Mouse (Mus musculus) myocyte (in vitro differentiated cells): ENCODE data around the gene Rap2b. TPM values are rescaled to one million over a fixed set of nuclear protein-coding genes. Genes with fewer than 3 reads are reported as not detected.

Experiments
- H3K27me3 ChIP-seq: one replicate; pipeline ENCODE4 v1.6.1; 2011; ENCODE audit not compliant: control insufficient read depth, insufficient read depth, insufficient read length
- H3K36me3 ChIP-seq: one replicate; pipeline ENCODE4 v1.6.1; 2011; ENCODE audit not compliant: control insufficient read depth, insufficient read depth
- H3K4me2 ChIP-seq: one replicate; pipeline ENCODE4 v1.6.1; 2011; ENCODE audit warnings: low read depth, control low read depth
- H3K4me3 ChIP-seq: one replicate; pipeline ENCODE4 v1.5.1; 2011; ENCODE audit warnings: mild to moderate bottlenecking, control low read depth, moderate library complexity
- H3K79me2 ChIP-seq: one replicate; pipeline ENCODE4 v1.6.1; 2011; ENCODE audit not compliant: control insufficient read depth, insufficient read depth
- H3ac ChIP-seq: one replicate; pipeline ENCODE4 v1.6.1; 2011; ENCODE audit not compliant: control insufficient read depth, insufficient read length
- CEBPB ChIP-seq: IDR thresholded peaks from 2 replicates; pipeline ENCODE4 v1.6.1; 2011; ENCODE audit warnings: mild to moderate bottlenecking, moderate library complexity; ENCODE audit not compliant: poor library complexity, insufficient read depth, severe bottlenecking
- E2F4 ChIP-seq: IDR thresholded peaks from one replicate; pipeline ENCODE4 v1.6.1; 2011; ENCODE audit warnings: mild to moderate bottlenecking, control low read depth, moderate library complexity; ENCODE audit not compliant: insufficient read depth
- MAX ChIP-seq: IDR thresholded peaks from one replicate; pipeline ENCODE4 v1.6.1; 2011; ENCODE audit warnings: low read depth, mild to moderate bottlenecking, control low read depth
- MYOD1 ChIP-seq, 3 experiments: IDR thresholded peaks; one replicate each; pipeline ENCODE4 v1.6.1; 2011; ENCODE audit warnings: control low read depth in 2 of 3, low read depth in 2 of 3, mild to moderate bottlenecking in 2 of 3, moderate library complexity in 1 of 3; ENCODE audit not compliant: insufficient read length in 2 of 3, control insufficient read depth in 1 of 3
- MYOG ChIP-seq, 3 experiments: IDR thresholded peaks; one replicate each; pipeline ENCODE4 v1.6.1; 2011; ENCODE audit warnings: control low read depth in 2 of 3, low read depth in 2 of 3, mild to moderate bottlenecking in 2 of 3; ENCODE audit not compliant: insufficient read length in 2 of 3, control insufficient read depth in 1 of 3, insufficient read depth in 1 of 3
- POLR2A ChIP-seq: IDR thresholded peaks from one replicate; pipeline ENCODE4 v1.6.1; 2011; ENCODE audit warnings: low read depth, mild to moderate bottlenecking, control low read depth, moderate library complexity; ENCODE audit not compliant: insufficient read length
- POLR2AphosphoS2 ChIP-seq: IDR thresholded peaks from one replicate; pipeline ENCODE4 v1.6.1; 2011; ENCODE audit warnings: low read depth, control low read depth; ENCODE audit not compliant: insufficient read length
- REST ChIP-seq: IDR thresholded peaks from one replicate; pipeline ENCODE4 v1.6.1; 2011; ENCODE audit warnings: mild to moderate bottlenecking, control low read depth, moderate library complexity; ENCODE audit not compliant: insufficient read depth, insufficient read length
- SRF ChIP-seq: IDR thresholded peaks from one replicate; pipeline ENCODE4 v1.6.1; 2011; ENCODE audit warnings: low read depth; ENCODE audit not compliant: control insufficient read depth, insufficient read length
- TCF12 ChIP-seq: IDR thresholded peaks from one replicate; pipeline ENCODE4 v1.6.1; 2011; ENCODE audit warnings: mild to moderate bottlenecking, control low read depth; ENCODE audit not compliant: poor library complexity, insufficient read depth, severe bottlenecking
- TCF3 ChIP-seq: IDR thresholded peaks from one replicate; pipeline ENCODE4 v1.6.1; 2011; ENCODE audit warnings: low read depth, control low read depth; ENCODE audit not compliant: insufficient read length
- USF1 ChIP-seq: IDR thresholded peaks from one replicate; pipeline ENCODE4 v1.6.1; 2011; ENCODE audit warnings: low read depth, mild to moderate bottlenecking, control low read depth, moderate library complexity
- polyA plus RNA-seq: library from polyadenylated mRNA; unstranded; fragments of >200 nt; fragmentation: generic; extraction: Trizol; gene quantifications from one replicate; pipeline ENCODE4 v1.2.1, GENCODE M21; 2012; ENCODE audit warnings: missing spikeins

The Rap2b gene
- polyA plus RNA-seq, 1 experiment = 4.2 TPM

DNA sequence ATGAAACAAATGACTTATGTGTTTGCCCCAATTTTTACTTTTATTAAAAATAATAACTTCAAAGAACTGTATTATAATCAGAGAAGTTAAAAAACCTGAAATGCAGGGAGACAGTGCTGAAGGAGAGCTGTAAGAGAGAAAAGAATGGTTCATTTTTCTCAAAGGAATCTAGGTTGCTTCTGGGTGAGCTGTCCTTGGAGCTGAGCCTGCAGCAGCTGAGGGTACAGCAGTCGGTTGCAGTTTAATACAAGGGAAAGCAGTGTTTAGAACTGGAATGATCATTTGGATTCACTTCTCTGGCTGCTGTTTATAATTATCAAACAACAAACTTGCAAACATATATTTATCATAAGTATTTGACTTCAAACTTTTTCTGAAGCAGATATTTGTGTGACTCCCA, 12.0 kb upstream of the Rap2b start:
- no peaks in the 10 kb centered on the region for H3K36me3 ChIP-seq
- no peaks in the 10 kb centered on the region for H3K27me3 ChIP-seq
- TF ChIP-seq REST (no peak), CEBPB (no peak), SRF (no peak), USF1 (no peak), POLR2A (no peak), TCF3 (no peak), MYOG (IDR thresholded peaks at IDR 0.05; ENCODE audit: control insufficient read depth in 1 of 3, insufficient read depth in 1 of 3, insufficient read length in 2 of 3, low read depth in 2 of 3) (no peak), MYOD1 (IDR thresholded peaks at IDR 0.05; ENCODE audit: control insufficient read depth in 1 of 3, insufficient read length in 2 of 3, low read depth in 2 of 3) (no peak), E2F4 (no peak), MAX (no peak), POLR2AphosphoS2 (no peak), TCF12 (no peak)
- H3K79me2 ChIP-seq = no peaks in the 10 kb centered on the region
- no peak overlapping the region for H3K4me3 ChIP-seq
- no peak overlapping the region for H3K4me2 ChIP-seq
- H3ac ChIP-seq = no peak overlapping the region

DNA sequence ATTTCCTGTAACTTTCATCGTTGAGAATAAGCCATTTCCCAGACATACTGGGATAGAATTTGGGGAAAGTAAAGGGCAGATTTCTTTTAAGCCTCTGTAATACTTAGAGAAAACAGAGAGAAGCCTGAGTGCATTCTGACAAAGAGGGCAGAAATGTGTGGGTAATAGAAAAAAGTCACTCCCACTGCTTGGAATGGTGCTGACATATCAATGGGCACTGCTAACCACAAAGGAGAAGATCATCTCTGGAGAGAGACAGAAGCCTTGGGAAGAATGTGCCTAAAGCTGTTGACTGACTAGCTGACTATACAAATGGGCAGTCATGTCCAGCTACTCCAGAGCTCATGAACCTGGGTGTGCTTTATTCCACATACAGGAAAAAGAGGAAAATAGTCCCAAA, 6.0 kb upstream of the Rap2b start:
- no peak overlapping the region for H3ac ChIP-seq
- H3K27me3 ChIP-seq = no peaks in the 10 kb centered on the region
- H3K4me2 ChIP-seq = no peak overlapping the region
- no peak overlapping the region for H3K4me3 ChIP-seq
- no peaks in the 10 kb centered on the region for H3K36me3 ChIP-seq
- H3K79me2 ChIP-seq = no peaks in the 10 kb centered on the region
- TF ChIP-seq POLR2A (no peak), TCF3 (no peak)

DNA sequence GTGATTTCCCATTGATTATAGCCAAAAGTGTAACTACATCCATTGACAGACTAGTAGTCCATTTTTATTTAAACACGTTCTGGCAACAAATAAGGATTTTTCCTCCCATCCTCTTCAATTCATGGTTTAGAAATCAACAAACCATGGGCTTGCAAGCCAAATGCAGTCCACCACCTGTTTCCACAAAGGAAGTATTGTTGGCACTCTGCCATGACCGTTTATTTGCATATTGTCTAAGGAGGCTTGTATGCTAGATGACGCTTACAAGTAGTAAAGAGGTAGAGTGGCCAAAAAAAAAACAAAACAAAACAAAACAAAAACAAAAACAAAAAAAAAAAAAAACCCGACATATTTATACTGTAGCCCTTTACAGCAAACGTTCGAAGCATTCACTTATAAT, 3.3 kb upstream of the Rap2b start:
- Histone ChIP-seq H3K4me2 (no peak overlapping the region), H3K36me3 (no peaks in the 10 kb centered on the region), H3ac (no peak overlapping the region), H3K79me2 (no peaks in the 10 kb centered on the region), H3K27me3 (no peaks in the 10 kb centered on the region), H3K4me3 (no peak overlapping the region)
- no peak for TF ChIP-seq REST
- no peak for TF ChIP-seq POLR2A
- TF ChIP-seq SRF = no peak
- no peak for TF ChIP-seq MYOD1 (IDR thresholded peaks at IDR 0.05; ENCODE audit: control insufficient read depth in 1 of 3, insufficient read length in 2 of 3, low read depth in 2 of 3)
- no peak for TF ChIP-seq TCF12
- no peak for TF ChIP-seq USF1
- TF ChIP-seq MAX = no peak
- no peak for TF ChIP-seq MYOG (IDR thresholded peaks at IDR 0.05; ENCODE audit: control insufficient read depth in 1 of 3, insufficient read depth in 1 of 3, insufficient read length in 2 of 3, low read depth in 2 of 3)
- no peak for TF ChIP-seq CEBPB

DNA sequence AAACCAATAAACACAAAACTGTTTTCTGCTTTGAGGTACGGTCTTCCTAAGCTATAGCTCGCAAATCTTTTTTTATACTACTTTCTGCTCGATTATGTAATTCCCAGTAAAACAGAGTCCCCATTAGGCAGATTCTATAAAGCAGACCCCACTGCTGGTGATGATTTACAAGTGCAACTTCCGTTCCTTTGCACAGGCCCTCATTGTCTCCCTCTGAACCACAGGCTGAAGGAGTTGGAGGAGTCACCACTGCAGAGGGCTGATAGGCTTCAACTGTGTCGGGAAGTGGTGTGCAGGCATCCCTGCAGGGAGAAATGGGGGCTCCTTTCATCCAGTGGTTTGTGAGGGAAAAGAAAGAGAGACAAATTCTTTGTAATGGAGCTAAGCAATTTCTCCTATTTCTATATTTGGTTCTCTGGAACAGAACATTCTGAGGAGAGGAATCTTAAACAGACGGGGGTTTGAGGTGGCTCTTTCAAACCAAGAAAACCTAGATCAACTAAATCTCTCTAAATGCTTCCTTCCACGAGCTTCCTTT, 2.6 kb upstream of the Rap2b start:
- Histone ChIP-seq H3K27me3 (no peaks in the 10 kb centered on the region), H3ac (no peak overlapping the region), H3K4me2 (no peak overlapping the region), H3K36me3 (no peaks in the 10 kb centered on the region), H3K79me2 (no peaks in the 10 kb centered on the region), H3K4me3 (no peak overlapping the region)
- no peak for TF ChIP-seq E2F4

DNA sequence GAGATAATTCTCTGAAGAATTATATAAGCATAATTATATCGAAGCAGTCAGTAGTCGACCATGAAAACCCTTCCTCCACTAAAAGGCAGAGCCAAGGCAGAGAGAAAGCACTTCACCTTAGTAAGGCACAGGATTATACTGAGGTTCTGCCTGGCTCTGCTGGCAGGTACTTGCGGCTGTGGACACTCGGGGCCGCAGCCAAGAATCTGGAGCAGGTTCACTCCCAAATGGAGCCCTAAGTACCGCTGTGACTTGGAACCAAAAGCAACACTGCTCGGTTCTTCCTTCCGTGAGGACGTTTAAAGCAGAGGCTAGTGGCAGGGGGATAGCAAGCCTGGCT, 1.4 kb downstream of the Rap2b start:
- no peak for TF ChIP-seq MYOD1 (IDR thresholded peaks at IDR 0.05; ENCODE audit: control insufficient read depth in 1 of 3, insufficient read length in 2 of 3, low read depth in 2 of 3)
- TF ChIP-seq REST = no peak
- TF ChIP-seq POLR2A = no peak
- TF ChIP-seq SRF = no peak
- no peak for TF ChIP-seq TCF12
- TF ChIP-seq MYOG (IDR thresholded peaks at IDR 0.05; ENCODE audit: control insufficient read depth in 1 of 3, insufficient read depth in 1 of 3, insufficient read length in 2 of 3, low read depth in 2 of 3) = no peak
- no peak for TF ChIP-seq MAX
- no peak for TF ChIP-seq POLR2AphosphoS2
- TF ChIP-seq USF1 = no peak
- TF ChIP-seq E2F4 = no peak
- no peak for TF ChIP-seq TCF3
- no peak for TF ChIP-seq CEBPB
- Histone ChIP-seq H3K4me2 (peak overlapping the region; percentile 94), H3K36me3 (no peaks in the 10 kb centered on the region), H3K4me3 (peak overlapping the region; percentile 99), H3ac (peak overlapping the region; percentile 60), H3K27me3 (no peaks in the 10 kb centered on the region), H3K79me2 (peaks cover 30% of the 10 kb centered on the region)
